Mouse (Mus musculus) intestine, embryonic 16.5 days (tissue): ENCODE measurements around the gene Fam89b. TPM values are rescaled to one million over a fixed set of nuclear protein-coding genes. Genes with fewer than 3 reads are reported as not detected.

Experiments
- ATAC-seq: fragments of 200-750 bp; cut with Nextera tagmentation; 2 replicates; pipeline ENCODE4 v1.8.0; 2017; ENCODE audit warnings: moderate TSS enrichment, moderate library complexity
- H3K27ac ChIP-seq: fragments of 300-500 bp; sonication (generic); 2 replicates; pipeline ENCODE4 v1.5.1; 2014; ENCODE audit warnings: mild to moderate bottlenecking, low read length
- H3K27me3 ChIP-seq: fragments of 300-500 bp; sonication (generic); replicated peaks from 2 replicates; pipeline ENCODE4 v1.6.1; 2014; ENCODE audit warnings: low read length, control low read depth, mixed read lengths; ENCODE audit not compliant: control insufficient read depth, insufficient read depth
- H3K36me3 ChIP-seq: fragments of 300-500 bp; sonication (generic); 2 replicates; pipeline ENCODE4 v1.6.1; 2014; ENCODE audit warnings: low read length, control low read depth; ENCODE audit not compliant: control insufficient read depth, insufficient read depth
- H3K4me1 ChIP-seq: fragments of 300-500 bp; sonication (generic); 2 replicates; pipeline ENCODE4 v1.6.1; 2014; ENCODE audit warnings: low read length, control low read depth, mixed read lengths; ENCODE audit not compliant: control insufficient read depth, insufficient read depth
- H3K4me2 ChIP-seq: fragments of 300-500 bp; sonication (generic); 2 replicates; pipeline ENCODE4 v1.6.1; 2014; ENCODE audit warnings: low read depth, low read length, control low read depth
- H3K4me3 ChIP-seq: fragments of 300-500 bp; sonication (generic); 2 replicates; pipeline ENCODE4 v1.5.1; 2014; ENCODE audit warnings: mild to moderate bottlenecking, low read length
- H3K9ac ChIP-seq: fragments of 300-500 bp; sonication (generic); 2 replicates; pipeline ENCODE4 v1.6.1; 2014; ENCODE audit warnings: low read depth, low read length
- H3K9me3 ChIP-seq: fragments of 300-500 bp; sonication (generic); 2 replicates; pipeline ENCODE4 v1.6.1; 2016; ENCODE audit warnings: low read length, control low read depth; ENCODE audit not compliant: control insufficient read depth
- WGBS: fragments of 180-500 bp; shearing (Covaris S2); extraction: QIAGEN DNeasy Blood & Tissue Kit; methylation state at CpG from one replicate; pipeline ENCODE4 v1.1.7; 2014; 5-methylcytosine and 5-hydroxymethylcytosine counted together
- polyA plus RNA-seq: library from polyadenylated mRNA; unstranded; fragments of >200 nt; fragmentation: Nextera tagmentation; extraction: Ambion mirVana; gene quantifications from 2 replicates; pipeline ENCODE4 v1.2.1, GENCODE M21; 2015

Fam89b gene
- polyA plus RNA-seq, 1 experiment from 2014 or later: 57.8 TPM

GRCm38 (mm10) chr19:5742241-5742641 lies 12.8 kb upstream of the Fam89b start:
- Histone ChIP-seq H3K4me1 (peaks cover 38% of the 10 kb centered on the region), H3K9ac (peak overlapping the region; percentile 88), H3K27ac (peak overlapping the region; percentile 92), H3K4me2 (peak overlapping the region; percentile 97), H3K9me3 (no peaks in the 10 kb centered on the region), H3K36me3 (no peaks in the 10 kb centered on the region), H3K27me3 (peaks cover 5% of the 10 kb centered on the region; the same call in 1 of the 2 replicates), H3K4me3 (peak overlapping the region; percentile 78)
- peak; percentile 16; the same call in 1 of the 2 replicates for ATAC-seq
- WGBS: 3% methylated on average over 32 of the region's 32 CpGs

- WGBS: 1% methylated on average over 52 of the region's 55 CpGs
- peak overlapping the region; percentile 78 for H3K4me3 ChIP-seq
- no peaks in the 10 kb centered on the region for H3K9me3 ChIP-seq
- H3K27ac ChIP-seq: peak overlapping the region; percentile 92
- H3K4me1 ChIP-seq: peaks cover 38% of the 10 kb centered on the region
- peak; percentile 78 for ATAC-seq
- H3K36me3 ChIP-seq: no peaks in the 10 kb centered on the region
- peak overlapping the region; percentile 97 for H3K4me2 ChIP-seq
- H3K27me3 ChIP-seq: peaks cover 5% of the 10 kb centered on the region; the same call in 1 of the 2 replicates
- peak overlapping the region; percentile 88 for H3K9ac ChIP-seq
These were observed 12.3 kb upstream of the Fam89b start for GRCm38 (mm10) chr19:5741641-5742240.

- Histone ChIP-seq H3K4me3 (peak within 1 kb of the TSS; percentile 78), H3K9ac (peak within 1 kb of the TSS; percentile 88), H3K27me3 (peaks cover 5% of the 10 kb centered on the region; the same call in 1 of the 2 replicates), H3K27ac (peak within 1 kb of the TSS; percentile 92), H3K9me3 (no peaks in the 10 kb centered on the region), H3K4me1 (peaks cover 34% of the 10 kb centered on the region), H3K4me2 (peak within 1 kb of the TSS; percentile 97), H3K36me3 (no peaks in the 10 kb centered on the region)
- 37% methylated on average over 13 of the region's 14 CpGs for WGBS
- ATAC-seq: peak; percentile 54
These were observed 11.2 kb upstream of the Fam89b start, which contains the start of gene Ltbp3 for GRCm38 (mm10) chr19:5740320-5741317. Gene Ltbp3 (plus strand): TSS chr19:5740904.

GRCm38 (mm10) chr19:5739446-5739845 lies 10.0 kb upstream of the Fam89b start:
- Histone ChIP-seq H3K4me2 (no peak overlapping the region), H3K9me3 (no peaks in the 10 kb centered on the region), H3K4me3 (no peak overlapping the region), H3K27ac (no peak overlapping the region), H3K36me3 (no peaks in the 10 kb centered on the region), H3K9ac (no peak overlapping the region), H3K27me3 (peaks cover 5% of the 10 kb centered on the region; the same call in 1 of the 2 replicates), H3K4me1 (peaks cover 28% of the 10 kb centered on the region)
- no peak for ATAC-seq
- 63% methylated on average over 2 of the region's 2 CpGs for WGBS

- H3K27ac ChIP-seq: no peak overlapping the region
- H3K36me3 ChIP-seq: no peaks in the 10 kb centered on the region; the same call in 1 of the 2 replicates
- no peak overlapping the region for H3K9ac ChIP-seq
- WGBS: 76% methylated on average over 9 of the region's 9 CpGs
- H3K27me3 ChIP-seq: no peaks in the 10 kb centered on the region; the same call in 1 of the 2 replicates
- no peak overlapping the region for H3K4me2 ChIP-seq
- H3K4me1 ChIP-seq: peaks cover 14% of the 10 kb centered on the region
- no peak for ATAC-seq
- no peak overlapping the region for H3K4me3 ChIP-seq
- H3K9me3 ChIP-seq: no peaks in the 10 kb centered on the region
These were observed 4.9 kb upstream of the Fam89b start for GRCm38 (mm10) chr19:5734325-5734724.

GRCm38 (mm10) chr19:5731264-5731978 lies 2.0 kb upstream of the Fam89b start:
- H3K36me3 ChIP-seq: no peaks in the 10 kb centered on the region; the same call in 1 of the 2 replicates
- H3K9ac ChIP-seq: peak overlapping the region; percentile 78
- peak overlapping the region; percentile 96 for H3K4me2 ChIP-seq
- H3K4me3 ChIP-seq: peak overlapping the region; percentile 77
- peak; percentile 80 for ATAC-seq
- peak overlapping the region; percentile 31; the same call in 1 of the 2 replicates for H3K27ac ChIP-seq
- no peaks in the 10 kb centered on the region; the same call in 1 of the 2 replicates for H3K27me3 ChIP-seq
- no peaks in the 10 kb centered on the region for H3K9me3 ChIP-seq
- peaks cover 34% of the 10 kb centered on the region for H3K4me1 ChIP-seq
- under 1% methylated on average over 47 of the region's 47 CpGs for WGBS

GRCm38 (mm10) chr19:5730314-5731186 lies 1.1 kb upstream of the Fam89b start:
- H3K27ac ChIP-seq: no peak overlapping the region
- peaks cover 35% of the 10 kb centered on the region for H3K4me1 ChIP-seq
- 72% methylated on average over 29 of the region's 29 CpGs for WGBS

More at GRCm38 (mm10) chr19:5730314-5731186, 1.1 kb upstream of the Fam89b start:
- Histone ChIP-seq H3K27me3 (no peaks in the 10 kb centered on the region), H3K4me3 (peak overlapping the region; percentile 77), H3K9ac (peak overlapping the region; percentile 78), H3K9me3 (no peaks in the 10 kb centered on the region), H3K4me2 (peak overlapping the region; percentile 96), H3K36me3 (no peaks in the 10 kb centered on the region; the same call in 1 of the 2 replicates)
- ATAC-seq: no peak
